ENCODE assay signal across 8 mouse cellular contexts in the genomic region with DNA sequence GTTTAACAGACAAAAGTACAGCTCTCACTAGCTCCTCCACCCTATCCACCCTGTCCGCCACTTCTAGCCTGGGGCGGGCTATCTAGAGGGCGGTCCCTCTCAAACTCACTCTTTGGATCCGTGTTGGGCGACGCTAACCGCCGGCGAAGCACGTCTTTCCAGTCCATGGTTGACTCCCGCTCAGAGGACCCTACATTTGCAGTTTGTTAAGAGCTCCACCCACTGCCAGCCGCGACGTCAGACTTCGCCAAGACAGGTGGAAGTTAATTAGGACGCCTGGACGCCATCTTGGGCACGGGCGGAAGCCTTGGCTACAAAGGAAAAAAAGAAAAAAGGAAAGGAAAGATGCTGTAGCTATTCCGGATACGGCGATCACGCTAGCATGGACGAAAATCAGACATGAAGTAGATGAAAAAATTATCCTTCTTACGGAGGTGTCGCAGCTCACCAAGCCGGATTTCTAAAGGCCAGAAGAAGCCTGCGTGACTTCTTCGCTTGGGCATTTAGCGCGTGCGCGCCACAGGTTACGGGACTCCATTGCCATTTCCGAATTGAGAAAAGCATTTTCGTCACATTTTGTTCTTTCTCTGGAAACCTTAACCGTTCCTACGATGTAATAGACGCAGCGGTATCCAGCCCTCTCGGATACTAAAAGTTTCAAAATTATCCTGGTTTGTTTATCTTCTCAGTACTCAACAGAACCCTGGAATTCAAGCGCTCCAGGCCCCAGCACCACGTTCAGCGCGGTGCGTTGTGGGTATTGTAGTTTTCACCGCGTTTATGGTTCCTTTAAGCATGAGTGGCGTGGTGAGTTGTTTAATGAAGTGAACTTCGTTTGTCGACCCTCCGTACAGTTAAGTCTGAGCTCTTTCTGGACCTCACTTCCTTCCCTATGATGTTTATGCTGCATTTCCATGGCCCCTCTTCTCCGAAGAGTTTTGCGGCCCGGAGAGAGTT. TPM values are rescaled to one million over a fixed set of nuclear protein-coding genes. Genes with fewer than 3 reads are reported as not detected.
A peak's percentile ranks its signal among the peaks of the same experiment; 100 is the strongest.
DNase-seq lines count a peak whose midpoint lies in the region; ATAC-seq lines count a peak whose summit lies in the region.

Gene Ppp2r3c (minus strand): TSS at position 514 of the 957 bp plus-strand sequence.

- H3K4me3 ChIP-seq in intestine, embryonic 14.5 days (ENCODE audit: low read depth, low read length) = peak within 1 kb of the TSS; percentile 54

- peak within 1 kb of the TSS; percentile 81 for H3K4me2 ChIP-seq in intestine, embryonic 14.5 days (ENCODE audit: low read length)

- no peaks in the 10 kb centered on the region for H3K9me3 ChIP-seq in intestine, embryonic 14.5 days (ENCODE audit: control insufficient read depth, low read length)

- under 1% methylated on average over 55 of the region's 55 CpGs for WGBS in intestine, embryonic 14.5 days

- H3K9ac ChIP-seq in intestine, embryonic 14.5 days (ENCODE audit: low read length) = peak within 1 kb of the TSS; percentile 85

- peaks cover 5% of the 10 kb centered on the region for H3K4me1 ChIP-seq in intestine, embryonic 14.5 days (replicated peaks; ENCODE audit: control insufficient read depth, insufficient read depth, low read length)

- intact Hi-C loops in left cerebral cortex, postnatal 14 days (cut with DNase I) = no loop called here

- H3K27ac ChIP-seq in intestine, embryonic 14.5 days (ENCODE audit: low read depth) = peak within 1 kb of the TSS; percentile 91

- peak; percentile 94 for ATAC-seq in intestine, embryonic 14.5 days (replicated peaks; ENCODE audit: low FRiP score, low TSS enrichment, low read depth)

- no peaks in the 10 kb centered on the region for H3K27me3 ChIP-seq in intestine, embryonic 14.5 days (replicated peaks; ENCODE audit: control insufficient read depth, insufficient read depth, low read length)

- DNase-seq in adrenal gland, adult 18-20 months (ENCODE audit: low spot score in 2 of 2) = peak; percentile 81 to 82
- peak; percentile 96 for DNase-seq in embryo, embryonic 11 days
- DNase-seq in gastrocnemius, postnatal 25 days = peak; percentile 88
- DNase-seq in intestine, embryonic 14.5 days (ENCODE audit: low spot score) = peak; percentile 94
- DNase-seq in left cerebral cortex, postnatal 14 days (ENCODE audit: low spot score in 2 of 2) = peak; percentile 89 to 91
- peak; percentile 95 for DNase-seq in mesoderm, embryonic 11.5 days (ENCODE audit: low read depth, low spot score)
- DNase-seq in right cerebral cortex, postnatal 36 days (ENCODE audit: low spot score in 2 of 2) = peak; percentile 86 to 91
- peak; percentile 95 for DNase-seq in yolk sac, embryonic 10.5 days (ENCODE audit: low spot score)

- H3K36me3 ChIP-seq in intestine, embryonic 14.5 days (ENCODE audit: control insufficient read depth, insufficient read depth, low read length) = peaks cover 21% of the 10 kb centered on the region

RNA-seq across cellular contexts. Expression of gene Ppp2r3c, which starts in this region (rescaled TPM):
- 10 to 100 TPM; 11.8 to 12.5 TPM for total RNA-seq in adrenal gland, adult 18-20 months (2021)
- total RNA-seq in gastrocnemius, postnatal 25 days (2021) = 10 to 100 TPM; 10.1 to 10.3 TPM
- 15.6 and 16.2 TPM in 2 replicates for polyA plus RNA-seq in intestine, embryonic 14.5 days (2014; fragmentation: Nextera tagmentation; extraction: Ambion mirVana)
- total RNA-seq in left cerebral cortex, postnatal 14 days (2021) = 10 to 100 TPM in 1 of 2 experiments, 1 to 10 TPM in 1; 10.0 to 13.5 TPM

Comparison
In these comparisons a context has a peak if more than half of its experiments do, and no peak if none do; other contexts are left out.
1. Peak in every context shown above with its lines: DNase-seq, ATAC-seq, H3K4me3 ChIP-seq and H3K27ac ChIP-seq.